Mouse (Mus musculus): ENCODE data around the gene Tmem238. TPM values are rescaled to one million over a fixed set of nuclear protein-coding genes. Genes with fewer than 3 reads are reported as not detected.

Tmem238 gene
- total and polyA plus RNA-seq, 2 experiments from 2014 or later = 7.3 to 15.0 TPM

GRCm38 (mm10) chr7:4739041-4739543 is 50.4 kb downstream of the Tmem238 start:
- Histone ChIP-seq H3K9ac (peak overlapping the region; percentile 2; the same call in 1 of the 2 replicates), H3K27me3 (ENCODE audit: insufficient read depth, low read length) (no peaks in the 10 kb centered on the region), H3K9me3 (ENCODE audit: low read length) (no peaks in the 10 kb centered on the region), H3K36me3 (ENCODE audit: insufficient read depth) (no peaks in the 10 kb centered on the region), H3K4me2 (ENCODE audit: low read depth) (peak overlapping the region; percentile 45), H3K4me3 (ENCODE audit: low read depth, low read length) (peak overlapping the region; percentile 31), H3K4me1 (ENCODE audit: insufficient read depth) (peaks cover 13% of the 10 kb centered on the region), H3K27ac (ENCODE audit: low read depth, low read length) (peak overlapping the region; percentile 57)
- no peak for ATAC-seq
- WGBS = 22% methylated on average over 10 of the region's 10 CpGs
- TF ChIP-seq CTCF (IDR thresholded peaks at IDR 0.05; ENCODE audit: low read depth) = no peak
- no peak for DNase-seq

Other genes with a start within 250 kb of the Tmem238 start
Only the 30 nearest of the 31 such genes appear.
- 170 and 231 TPM in 2 replicates for gene Syt5, start 242.1 kb downstream of the Tmem238 start, total RNA-seq (2014; rRNA removed)
- gene Syt5, start 242.1 kb downstream of the Tmem238 start, polyA plus RNA-seq (2015; fragmentation: Nextera tagmentation; extraction: Ambion mirVana) = 301 and 305 TPM in 2 replicates
- gene Ptprh, start 185.6 kb downstream of the Tmem238 start, total RNA-seq (2014; rRNA removed) = 0.54 and 2.9 TPM in 2 replicates
- gene Ptprh, start 185.6 kb downstream of the Tmem238 start, polyA plus RNA-seq (2015; fragmentation: Nextera tagmentation; extraction: Ambion mirVana) = 1.0 and 1.1 TPM in 2 replicates
- 10.8 and 11.8 TPM in 2 replicates for gene Tmem86b, start 158.2 kb downstream of the Tmem238 start, total RNA-seq (2014; rRNA removed)
- 0.64 and 0.70 TPM in 2 replicates for gene Tmem86b, start 158.2 kb downstream of the Tmem238 start, polyA plus RNA-seq (2015; fragmentation: Nextera tagmentation; extraction: Ambion mirVana)
- gene Ppp6r1, start 130.6 kb downstream of the Tmem238 start, total RNA-seq (2014; rRNA removed) = 89.3 and 99.1 TPM in 2 replicates
- 5.1 and 8.3 TPM in 2 replicates for gene Ppp6r1, start 130.6 kb downstream of the Tmem238 start, polyA plus RNA-seq (2015; fragmentation: Nextera tagmentation; extraction: Ambion mirVana)
- gene Hspbp1, start 104.6 kb downstream of the Tmem238 start, total RNA-seq (2014; rRNA removed) = 188 and 219 TPM in 2 replicates
- gene Hspbp1, start 104.6 kb downstream of the Tmem238 start, polyA plus RNA-seq (2015; fragmentation: Nextera tagmentation; extraction: Ambion mirVana) = 206 and 214 TPM in 2 replicates
- gene Brsk1, start 99.1 kb downstream of the Tmem238 start, total RNA-seq (2014; rRNA removed) = 188 and 205 TPM in 2 replicates
- 4.6 and 6.2 TPM in 2 replicates for gene Brsk1, start 99.1 kb downstream of the Tmem238 start, polyA plus RNA-seq (2015; fragmentation: Nextera tagmentation; extraction: Ambion mirVana)
- not detected in 2 replicates for gene Tmem150b, start 64.4 kb downstream of the Tmem238 start, total RNA-seq (2014; rRNA removed)
- gene Tmem150b, start 64.4 kb downstream of the Tmem238 start, polyA plus RNA-seq (2015; fragmentation: Nextera tagmentation; extraction: Ambion mirVana) = 0.18 TPM in 1 of 2 replicates, not detected in the other
- gene Kmt5c, start 49.5 kb downstream of the Tmem238 start, total RNA-seq (2014; rRNA removed) = 36.8 and 59.1 TPM in 2 replicates
- 32.3 and 35.1 TPM in 2 replicates for gene Kmt5c, start 49.5 kb downstream of the Tmem238 start, polyA plus RNA-seq (2015; fragmentation: Nextera tagmentation; extraction: Ambion mirVana)
- gene Cox6b2, start 36.6 kb downstream of the Tmem238 start, total RNA-seq (2014; rRNA removed) = 3.8 and 4.8 TPM in 2 replicates
- gene Cox6b2, start 36.6 kb downstream of the Tmem238 start, polyA plus RNA-seq (2015; fragmentation: Nextera tagmentation; extraction: Ambion mirVana) = 19.8 and 23.3 TPM in 2 replicates
- not detected in 2 replicates for gene Fam71e2, start 18.4 kb downstream of the Tmem238 start, total RNA-seq (2014; rRNA removed)
- not detected in 2 replicates for gene Fam71e2, start 18.4 kb downstream of the Tmem238 start, polyA plus RNA-seq (2015; fragmentation: Nextera tagmentation; extraction: Ambion mirVana)
- gene Il11, start 6.8 kb downstream of the Tmem238 start, total RNA-seq (2014; rRNA removed) = 1.2 and 2.6 TPM in 2 replicates
- gene Il11, start 6.8 kb downstream of the Tmem238 start, polyA plus RNA-seq (2015; fragmentation: Nextera tagmentation; extraction: Ambion mirVana) = 1.2 and 2.1 TPM in 2 replicates
- not detected in 2 replicates for gene Tmem190, start 6.7 kb downstream of the Tmem238 start, total RNA-seq (2014; rRNA removed)
- not detected in 2 replicates for gene Tmem190, start 6.7 kb downstream of the Tmem238 start, polyA plus RNA-seq (2015; fragmentation: Nextera tagmentation; extraction: Ambion mirVana)
- 161 and 191 TPM in 2 replicates for gene Rpl28, start 3.2 kb upstream of the Tmem238 start, total RNA-seq (2014; rRNA removed)
- gene Rpl28, start 3.2 kb upstream of the Tmem238 start, polyA plus RNA-seq (2015; fragmentation: Nextera tagmentation; extraction: Ambion mirVana) = 313 and 332 TPM in 2 replicates
- gene Ube2s, start 22.9 kb upstream of the Tmem238 start, total RNA-seq (2014; rRNA removed) = 300 and 347 TPM in 2 replicates
- gene Ube2s, start 22.9 kb upstream of the Tmem238 start, polyA plus RNA-seq (2015; fragmentation: Nextera tagmentation; extraction: Ambion mirVana) = 232 and 259 TPM in 2 replicates
- 52.4 and 66.6 TPM in 2 replicates for gene Shisa7, start 55.0 kb upstream of the Tmem238 start, total RNA-seq (2014; rRNA removed)
- 6.8 and 9.4 TPM in 2 replicates for gene Shisa7, start 55.0 kb upstream of the Tmem238 start, polyA plus RNA-seq (2015; fragmentation: Nextera tagmentation; extraction: Ambion mirVana)
- 2.5 and 6.6 TPM in 2 replicates for gene Isoc2b, start 80.6 kb upstream of the Tmem238 start, total RNA-seq (2014; rRNA removed)
- gene Isoc2b, start 80.6 kb upstream of the Tmem238 start, polyA plus RNA-seq (2015; fragmentation: Nextera tagmentation; extraction: Ambion mirVana) = 3.5 and 3.7 TPM in 2 replicates
- 4.8 and 4.9 TPM in 2 replicates for gene Isoc2a, start 87.5 kb upstream of the Tmem238 start, total RNA-seq (2014; rRNA removed)
- 0.26 and 0.39 TPM in 2 replicates for gene Isoc2a, start 87.5 kb upstream of the Tmem238 start, polyA plus RNA-seq (2015; fragmentation: Nextera tagmentation; extraction: Ambion mirVana)
- gene Gm36210, start 116.9 kb upstream of the Tmem238 start, total RNA-seq (2014; rRNA removed) = 0.48 and 0.85 TPM in 2 replicates
- gene Gm36210, start 116.9 kb upstream of the Tmem238 start, polyA plus RNA-seq (2015; fragmentation: Nextera tagmentation; extraction: Ambion mirVana) = 0.29 and 0.47 TPM in 2 replicates
- 5.4 and 9.2 TPM in 2 replicates for gene Zfp628, start 125.6 kb upstream of the Tmem238 start, total RNA-seq (2014; rRNA removed)
- gene Zfp628, start 125.6 kb upstream of the Tmem238 start, polyA plus RNA-seq (2015; fragmentation: Nextera tagmentation; extraction: Ambion mirVana) = 5.8 and 6.0 TPM in 2 replicates
- gene Nat14, start 132.4 kb upstream of the Tmem238 start, total RNA-seq (2014; rRNA removed) = 45.5 and 69.9 TPM in 2 replicates
- gene Nat14, start 132.4 kb upstream of the Tmem238 start, polyA plus RNA-seq (2015; fragmentation: Nextera tagmentation; extraction: Ambion mirVana) = 20.5 and 54.3 TPM in 2 replicates
- gene Ssc5d, start 136.1 kb upstream of the Tmem238 start, total RNA-seq (2014; rRNA removed) = 0.54 and 1.7 TPM in 2 replicates
- 0.51 and 0.63 TPM in 2 replicates for gene Ssc5d, start 136.1 kb upstream of the Tmem238 start, polyA plus RNA-seq (2015; fragmentation: Nextera tagmentation; extraction: Ambion mirVana)
- not detected in 2 replicates for gene Sbk2, start 174.8 kb upstream of the Tmem238 start, total RNA-seq (2014; rRNA removed)
- gene Sbk2, start 174.8 kb upstream of the Tmem238 start, polyA plus RNA-seq (2015; fragmentation: Nextera tagmentation; extraction: Ambion mirVana) = not detected in 2 replicates
- gene Sbk3, start 181.5 kb upstream of the Tmem238 start, total RNA-seq (2014; rRNA removed) = 0.23 and 0.76 TPM in 2 replicates
- gene Sbk3, start 181.5 kb upstream of the Tmem238 start, polyA plus RNA-seq (2015; fragmentation: Nextera tagmentation; extraction: Ambion mirVana) = 0.39 and 0.76 TPM in 2 replicates
- gene Zfp579, start 206.5 kb upstream of the Tmem238 start, total RNA-seq (2014; rRNA removed) = 34.6 and 34.7 TPM in 2 replicates
- gene Zfp579, start 206.5 kb upstream of the Tmem238 start, polyA plus RNA-seq (2015; fragmentation: Nextera tagmentation; extraction: Ambion mirVana) = 36.7 and 42.6 TPM in 2 replicates
- gene Zfp524, start 224.8 kb upstream of the Tmem238 start, total RNA-seq (2014; rRNA removed) = 4.6 and 6.4 TPM in 2 replicates
- 5.0 and 5.3 TPM in 2 replicates for gene Zfp524, start 224.8 kb upstream of the Tmem238 start, polyA plus RNA-seq (2015; fragmentation: Nextera tagmentation; extraction: Ambion mirVana)
- gene Fiz1, start 225.0 kb upstream of the Tmem238 start, total RNA-seq (2014; rRNA removed) = 30.0 and 33.9 TPM in 2 replicates
- gene Fiz1, start 225.0 kb upstream of the Tmem238 start, polyA plus RNA-seq (2015; fragmentation: Nextera tagmentation; extraction: Ambion mirVana) = 26.9 and 28.6 TPM in 2 replicates
- gene Gm44973, start 225.8 kb upstream of the Tmem238 start, total RNA-seq (2014; rRNA removed) = not detected in 2 replicates
- gene Gm44973, start 225.8 kb upstream of the Tmem238 start, polyA plus RNA-seq (2015; fragmentation: Nextera tagmentation; extraction: Ambion mirVana) = 3.1 TPM in 2 replicates
- 27.3 and 33.3 TPM in 2 replicates for gene Zfp865, start 230.7 kb upstream of the Tmem238 start, total RNA-seq (2014; rRNA removed)
- gene Zfp865, start 230.7 kb upstream of the Tmem238 start, polyA plus RNA-seq (2015; fragmentation: Nextera tagmentation; extraction: Ambion mirVana) = 5.6 and 5.8 TPM in 2 replicates
- gene Ccdc106, start 230.9 kb upstream of the Tmem238 start, total RNA-seq (2014; rRNA removed) = 70.7 and 104 TPM in 2 replicates
- 69.7 and 79.8 TPM in 2 replicates for gene Ccdc106, start 230.9 kb upstream of the Tmem238 start, polyA plus RNA-seq (2015; fragmentation: Nextera tagmentation; extraction: Ambion mirVana)
- gene 4632433K11Rik, start 244.5 kb upstream of the Tmem238 start, total RNA-seq (2014; rRNA removed) = 0.24 TPM in 1 of 2 replicates, not detected in the other
- not detected in 2 replicates for gene 4632433K11Rik, start 244.5 kb upstream of the Tmem238 start, polyA plus RNA-seq (2015; fragmentation: Nextera tagmentation; extraction: Ambion mirVana)

Data from forebrain, postnatal 0 days (tissue).